Mouse (Mus musculus) heart, postnatal 25 days (tissue): ENCODE data around the gene Adgrd1. TPM values are rescaled to one million over a fixed set of nuclear protein-coding genes. Genes with fewer than 3 reads are reported as not detected.

Experiments
- DNase-seq: peaks from one replicate; pipeline ENCODE4 v3.0.0; 2022; ENCODE audit warnings: low spot score
- intact Hi-C: fragments of 180-260 bp; cut with DNase I; formaldehyde crosslinking; loops from one replicate; pipeline ENCODE4 v1.15.1; 2025
- total RNA-seq, 2 experiments: library from RNA; stranded (reverse); gene quantifications; 2 replicates each; pipeline ENCODE4 v1.2.3; 2021

Adgrd1 gene
- total RNA-seq, 2 experiments from 2014 or later, result 5.4 to 5.5 TPM

DNA sequence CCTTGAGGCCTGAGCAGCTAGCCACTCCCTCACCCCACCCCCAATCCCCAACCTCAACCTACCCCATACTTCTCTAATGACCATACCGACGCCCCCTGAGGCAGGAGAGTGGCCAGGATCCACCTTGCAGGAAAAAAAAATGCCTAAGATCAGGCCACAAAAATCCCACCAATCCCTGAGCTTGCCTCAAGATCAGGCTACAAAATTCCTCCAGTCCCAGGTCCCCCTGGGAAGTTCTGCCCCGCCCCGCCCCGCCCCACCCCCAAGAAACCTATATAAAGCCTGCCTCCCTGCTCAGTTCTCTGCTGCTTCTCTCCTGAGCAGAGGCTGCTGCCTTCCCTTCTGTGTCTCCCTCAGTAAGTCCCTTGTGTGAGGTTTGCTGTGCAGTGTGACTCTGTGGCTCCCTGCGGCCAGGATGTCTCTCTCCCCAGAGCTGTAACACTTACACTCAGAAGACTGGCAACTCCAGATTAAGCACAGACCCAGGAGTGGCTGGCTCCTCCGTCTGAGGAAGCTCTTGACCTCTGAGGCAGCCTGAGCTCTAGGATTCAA is 137.4 kb downstream of the Adgrd1 start:
- intact Hi-C loops, result no loop called here
- no peak for DNase-seq

DNA sequence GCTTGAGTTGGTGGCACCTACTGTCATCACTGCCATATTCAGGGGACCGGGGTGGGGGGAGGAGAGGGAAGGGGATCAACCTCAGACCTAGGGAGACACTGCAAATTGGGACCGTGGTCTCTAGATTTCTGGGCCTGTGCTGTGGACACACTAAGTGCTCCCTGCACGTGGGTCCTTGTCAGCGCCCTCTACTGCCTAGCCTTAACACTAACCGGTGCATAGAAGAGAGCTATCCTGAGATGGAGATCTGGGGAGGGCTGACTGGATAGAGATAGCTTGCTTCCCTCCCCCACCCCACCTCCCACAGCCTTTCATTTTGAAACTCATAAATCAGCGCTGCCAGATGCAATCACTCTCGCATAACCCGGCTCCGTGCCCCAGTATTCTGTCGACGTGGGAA is 139.8 kb downstream of the Adgrd1 start:
- intact Hi-C loops, result no loop called here
- no peak for DNase-seq

DNA sequence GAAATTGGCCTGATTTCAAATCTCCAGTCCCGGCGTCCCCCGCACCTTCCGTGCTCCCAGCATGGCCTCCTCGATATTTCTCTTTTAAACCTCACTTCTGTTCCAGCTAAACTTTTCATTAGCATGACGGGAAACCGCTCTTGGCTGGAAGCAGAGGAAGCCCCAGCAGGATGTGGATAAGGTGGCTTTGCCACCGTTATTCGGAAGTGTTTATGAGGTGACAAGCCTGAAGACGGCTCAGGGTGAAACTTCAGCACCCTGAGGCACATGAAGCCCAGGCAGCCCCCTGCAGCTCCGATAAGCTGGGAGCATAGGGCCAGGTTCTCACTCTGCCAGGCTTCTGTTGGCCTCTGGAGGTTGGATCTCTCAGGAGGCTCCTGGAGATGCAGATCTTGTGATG is 145.3 kb downstream of the Adgrd1 start:
- DNase-seq, result no peak
- intact Hi-C loops, result no loop called here

DNA sequence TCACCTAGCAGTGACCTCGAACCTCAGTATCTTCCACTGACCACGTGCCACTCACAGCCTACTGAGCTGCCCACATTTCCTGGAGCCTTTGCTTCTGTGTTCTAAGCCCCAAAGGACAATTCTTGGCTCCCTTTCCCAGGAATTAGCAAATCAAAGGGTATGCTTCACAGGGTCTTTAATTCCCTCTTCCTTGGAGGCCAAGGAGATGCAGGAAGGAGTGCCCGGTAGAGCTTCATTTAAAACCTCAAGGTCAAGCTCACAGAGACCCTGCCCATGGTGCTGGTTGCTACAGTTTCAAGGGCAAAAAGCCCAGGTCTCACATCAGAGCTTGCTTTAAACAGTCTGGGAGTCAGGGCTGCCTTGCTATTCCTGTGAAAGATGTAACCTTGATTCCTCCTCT is 145.7 kb downstream of the Adgrd1 start:
- intact Hi-C loops, result no loop called here

DNA sequence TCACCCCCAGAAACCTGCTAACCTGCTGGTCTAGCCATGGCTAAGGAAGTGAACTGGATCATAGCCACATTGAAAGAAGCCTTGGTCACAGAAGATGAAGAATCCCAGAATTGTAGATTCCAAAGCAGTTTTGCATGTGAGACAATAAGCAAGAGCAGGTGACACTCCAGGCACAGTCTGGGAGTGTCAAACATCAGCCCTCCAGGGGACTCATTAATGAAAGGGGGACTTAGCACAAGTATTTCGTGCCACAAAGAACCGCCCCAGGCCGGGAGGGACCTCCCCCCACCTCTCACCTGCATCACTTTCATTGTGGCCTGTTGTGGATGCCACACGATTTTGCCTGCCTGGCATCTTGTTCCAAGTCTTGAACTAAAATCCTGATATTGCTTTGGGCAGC is 146.6 kb downstream of the Adgrd1 start:
- intact Hi-C loops, result no loop called here
- DNase-seq, result no peak

More for the DNA sequence above, 145.7 kb downstream of the Adgrd1 start:
- no peak for DNase-seq

DNA sequence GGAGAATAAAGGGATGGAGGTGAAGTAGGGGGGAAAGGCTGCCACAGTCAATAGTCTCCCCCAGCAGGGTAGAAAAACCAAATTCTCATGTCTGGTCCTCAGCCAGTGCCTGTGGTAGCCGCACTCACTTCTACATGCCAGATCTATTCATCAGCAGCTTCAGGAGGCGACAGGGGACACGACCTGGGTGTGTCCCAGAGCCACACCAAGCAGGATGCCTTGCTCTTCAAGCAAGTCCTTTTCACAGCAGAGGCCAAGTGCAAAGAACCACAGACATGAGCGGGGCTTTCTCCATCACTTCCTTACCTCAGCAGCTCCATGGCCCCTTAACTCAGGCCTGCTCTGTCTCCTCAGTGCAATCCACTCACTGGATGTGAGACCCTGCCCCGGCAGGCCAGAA is 147.8 kb downstream of the Adgrd1 start:
- intact Hi-C loops, result no loop called here
- DNase-seq, result no peak

DNA sequence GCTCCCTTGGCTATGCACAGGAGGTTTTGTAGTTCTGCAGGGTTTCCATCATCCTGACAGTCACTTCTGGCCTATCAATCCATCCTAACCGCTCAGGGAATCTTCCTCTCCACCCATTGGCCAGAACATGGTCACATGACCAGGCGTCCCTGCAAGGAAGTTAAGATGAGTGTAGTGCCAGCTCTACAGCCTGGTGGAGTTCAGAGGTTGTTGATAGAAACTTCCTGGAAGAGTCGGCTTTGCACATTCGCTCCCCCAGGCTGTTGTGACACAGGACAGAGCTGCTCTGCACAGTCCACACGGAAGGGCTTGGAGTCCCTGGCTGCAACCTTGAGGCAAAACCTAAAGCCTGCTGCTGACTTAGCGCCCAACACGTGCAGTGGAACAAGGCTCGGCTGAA is 152.5 kb downstream of the Adgrd1 start:
- DNase-seq, result no peak
- intact Hi-C loops, result no loop called here

Other genes starting within 250 kb of the Adgrd1 start
- under 1 TPM in 1 of 2 experiments, not detected in 1; 0.20 TPM for gene Rimbp2, start 143.3 kb upstream of the Adgrd1 start, total RNA-seq
- gene Stx2, start 88.2 kb upstream of the Adgrd1 start, total RNA-seq, result 10 to 100 TPM; 12.6 to 14.2 TPM
- gene Ran, start 76.7 kb upstream of the Adgrd1 start, total RNA-seq, result 100 to 1,000 TPM in 1 of 2 experiments, 10 to 100 TPM in 1; 94.6 to 110 TPM